Mouse (Mus musculus): ENCODE results near the gene Rpl41.

GRCm38 (mm10) chr10:128518833-128519232 is 30.3 kb downstream of the Rpl41 start:
- TF ChIP-seq POLR2A (IDR thresholded peaks at IDR 0.05; ENCODE audit: low read depth, low read length) (no peak), CTCF (IDR thresholded peaks at IDR 0.05; ENCODE audit: borderline replicate concordance, insufficient read depth, low read length) (peak; percentile 38; the same call in 1 of the 2 replicates)

Measured in embryonic fibroblast, embryonic 13.5 days (primary cell).